Mouse (Mus musculus) fibroblast of lung, adult 2 months (primary cell): Measurements from ENCODE around the gene Tmem82.
A peak's percentile ranks its signal among the peaks of the same experiment; 100 is the strongest.

ENCODE experiments used
- DNase-seq: peaks from one replicate; pipeline ENCODE4 v3.0.0-alpha.2; 2011; ENCODE audit warnings: low read depth

The Tmem82 gene

GRCm38 (mm10) chr4:141641353-141641771, 22.9 kb upstream of the Tmem82 start:
- DNase-seq, result peak; percentile 89

DNA sequence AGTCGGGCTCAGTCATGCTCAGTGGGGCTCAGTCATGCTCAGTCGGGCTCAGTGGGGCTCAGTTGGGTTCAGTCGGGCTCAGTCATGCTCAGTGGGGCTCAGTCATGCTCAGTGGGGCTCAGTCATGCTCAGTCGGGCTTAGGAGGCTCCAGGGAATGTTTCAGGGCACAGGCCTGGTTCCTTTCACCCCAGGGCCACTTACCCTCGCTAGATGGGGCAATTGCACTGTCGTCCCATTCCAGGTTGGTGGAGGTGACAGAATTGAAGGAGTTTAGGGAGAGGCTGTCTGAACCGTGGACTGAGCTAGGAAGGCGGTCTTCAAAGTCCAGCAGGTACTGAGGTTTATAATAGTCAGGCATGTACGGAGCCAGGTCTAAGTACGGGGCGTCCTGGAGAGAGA, 21.0 kb upstream of the Tmem82 start:
- DNase-seq, result no peak

DNA sequence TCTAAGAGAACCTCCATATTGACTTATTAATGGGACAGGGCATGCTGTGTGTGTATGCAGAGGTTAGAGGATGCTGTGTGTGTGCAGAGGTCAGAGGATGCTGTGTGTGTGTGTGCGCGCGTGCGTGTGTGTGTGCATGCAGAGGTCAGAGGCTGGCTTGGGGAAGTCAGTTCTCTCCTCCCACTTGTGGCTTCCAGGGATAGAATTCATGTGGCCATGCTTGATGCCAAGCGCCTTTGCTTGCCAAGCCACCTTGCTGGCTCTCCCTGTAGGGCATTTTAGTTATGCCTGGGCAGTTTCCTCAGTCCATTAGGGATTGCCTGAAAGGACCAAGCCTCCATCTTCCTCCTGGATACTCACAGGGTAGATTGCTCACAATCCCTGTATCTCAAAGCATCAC, 18.3 kb upstream of the Tmem82 start:
- peak; percentile 60 for DNase-seq

GRCm38 (mm10) chr4:141635991-141636390, 17.6 kb upstream of the Tmem82 start:
- DNase-seq, result no peak

DNA sequence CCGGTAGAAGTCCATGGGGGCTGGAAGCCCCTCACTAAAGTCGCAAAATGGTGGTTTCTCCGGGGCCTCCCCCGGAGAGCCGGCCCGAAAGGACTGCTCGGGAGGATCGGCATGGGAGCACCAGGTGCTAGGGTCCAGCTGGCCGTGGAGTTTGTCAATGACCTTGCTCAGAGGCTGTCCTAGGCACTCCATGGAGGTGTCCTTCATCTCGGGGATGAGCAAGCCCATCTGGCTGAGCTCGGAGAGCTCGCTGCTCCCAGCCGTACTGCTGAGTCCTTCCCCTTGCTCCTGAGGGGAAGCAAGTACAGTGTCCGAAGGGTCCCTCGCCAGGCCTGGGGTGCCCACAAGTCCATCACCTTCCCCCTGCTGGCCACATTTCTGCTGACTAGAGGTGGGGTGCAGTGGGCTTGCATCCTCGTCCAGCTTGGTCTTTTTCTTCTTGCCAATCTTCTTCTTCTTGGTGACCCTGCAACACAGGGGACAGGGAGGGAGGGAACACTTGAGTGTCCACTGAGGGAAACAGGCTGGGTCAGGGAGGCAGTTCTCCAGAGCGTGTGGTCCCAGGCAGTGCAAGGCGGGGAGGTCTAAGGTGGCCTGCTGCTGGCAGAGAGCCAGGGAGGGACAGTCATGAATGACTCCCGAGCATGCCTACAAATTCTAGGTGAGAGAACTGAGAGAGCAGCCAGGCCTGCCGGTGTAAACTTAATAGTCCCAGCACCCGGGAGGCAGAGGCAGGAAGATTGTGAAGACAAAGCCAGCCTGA, 13.9 kb upstream of the Tmem82 start:
- DNase-seq, result no peak

DNA sequence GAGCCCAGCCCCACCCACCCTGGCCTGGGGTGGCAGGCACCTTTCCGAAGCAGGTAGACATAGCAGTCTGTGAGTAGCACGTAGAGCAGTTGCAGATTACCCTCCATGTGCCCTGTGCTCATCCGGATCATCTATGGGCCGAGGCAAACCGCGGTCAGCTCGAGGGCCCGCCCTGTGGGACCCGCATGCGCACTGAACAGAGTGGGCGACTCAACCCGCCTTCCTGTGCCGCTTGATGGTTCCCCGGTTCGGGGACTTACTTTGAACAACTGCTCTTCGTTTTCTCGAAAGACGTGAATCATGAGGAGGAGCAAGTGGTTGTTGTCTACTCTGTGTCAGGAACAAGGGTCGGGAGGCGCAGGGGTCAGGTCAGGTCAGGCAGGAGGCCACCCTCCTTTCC, 12.8 kb upstream of the Tmem82 start:
- no peak for DNase-seq

- DNase-seq, result no peak
Observed at GRCm38 (mm10) chr4:141630021-141630420, 11.6 kb upstream of the Tmem82 start.

- no peak for DNase-seq
Observed at GRCm38 (mm10) chr4:141628661-141629060, 10.2 kb upstream of the Tmem82 start.

- DNase-seq, result no peak
Observed at GRCm38 (mm10) chr4:141627502-141627901, 9.1 kb upstream of the Tmem82 start.

DNA sequence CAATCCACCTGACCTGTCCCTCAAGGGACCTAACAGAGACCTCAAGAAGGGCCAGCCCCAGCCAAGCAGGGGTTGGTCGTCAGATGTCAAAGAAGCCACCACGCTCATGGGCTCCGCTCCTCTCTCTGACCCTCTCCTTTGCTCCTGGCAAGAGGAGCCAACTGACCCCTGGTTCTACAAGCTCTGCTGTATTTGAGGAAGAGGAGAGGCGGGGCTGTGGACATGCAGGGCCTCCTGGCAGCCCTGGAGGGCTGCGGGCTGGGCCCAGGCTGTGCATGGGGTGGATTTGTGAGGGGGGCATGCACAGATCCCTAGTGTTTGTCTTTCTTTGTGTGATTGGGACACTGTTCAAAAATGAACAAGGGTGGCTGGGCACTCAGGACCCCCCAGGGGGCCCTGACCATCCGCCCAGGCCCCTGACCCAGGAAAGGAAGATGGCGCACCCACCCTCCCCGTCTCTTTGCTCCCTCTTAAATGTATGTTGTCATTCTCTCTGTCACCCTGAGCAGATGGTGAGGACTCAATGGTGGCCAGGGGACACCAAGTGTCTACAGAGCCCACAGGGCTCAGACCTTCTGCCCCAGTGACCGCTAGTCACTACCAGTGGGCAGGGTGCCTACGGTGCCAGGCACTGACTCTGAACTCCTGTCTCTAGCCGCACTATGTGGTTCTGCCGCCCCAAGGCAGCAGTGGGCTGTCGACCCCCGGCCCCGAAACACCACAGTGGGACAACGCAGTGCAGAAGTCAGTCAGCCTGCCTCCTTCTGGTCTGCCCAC, 7.5 kb upstream of the Tmem82 start:
- no peak for DNase-seq

- DNase-seq, result no peak
Observed at GRCm38 (mm10) chr4:141624983-141625773, 6.7 kb upstream of the Tmem82 start.

DNA sequence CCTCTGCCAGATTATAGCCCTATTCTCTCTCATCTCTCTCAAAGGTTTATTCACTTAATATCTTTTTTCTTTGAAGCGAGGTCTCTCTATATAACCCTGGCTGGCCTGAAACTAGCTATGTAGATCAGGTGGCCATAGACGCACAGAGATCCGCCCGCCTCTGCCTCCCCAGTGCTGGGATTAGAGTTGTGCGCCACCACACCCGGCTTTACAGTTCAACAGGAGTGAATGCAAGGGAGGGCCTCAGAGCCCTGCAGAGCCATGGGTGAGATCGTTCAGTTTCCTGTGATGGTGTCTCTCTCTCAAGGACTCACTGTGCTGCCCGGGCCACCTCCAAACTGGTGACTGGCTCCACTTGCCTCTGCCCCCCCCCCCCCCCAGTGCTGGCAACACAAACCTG, 5.7 kb upstream of the Tmem82 start:
- no peak for DNase-seq

DNA sequence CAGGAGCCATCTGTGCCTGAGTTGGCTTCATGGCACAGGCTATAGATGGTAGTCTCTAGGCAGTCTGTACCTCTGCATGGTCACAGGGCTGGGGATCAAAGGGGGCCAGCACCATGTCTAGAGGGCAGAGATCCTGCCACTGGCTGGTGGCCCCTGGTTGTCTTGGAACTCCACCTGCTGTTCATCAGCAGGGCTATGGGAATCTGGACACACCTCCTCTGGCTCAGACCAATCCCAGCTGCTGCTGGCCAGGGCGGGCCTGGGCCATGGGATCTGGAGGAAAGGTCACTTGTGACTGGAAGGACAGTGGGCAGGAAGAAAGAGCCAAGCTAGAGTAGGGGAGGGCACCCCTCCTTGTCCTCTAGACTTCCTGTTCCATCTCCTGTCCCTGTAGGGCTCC, 5.2 kb upstream of the Tmem82 start, which contains the start of gene Slc25a34:
Gene Slc25a34 (minus strand): TSS at position 156 of the 400 bp plus-strand sequence.
- no peak for DNase-seq

- no peak for DNase-seq
Observed at GRCm38 (mm10) chr4:141623037-141623436, 4.6 kb upstream of the Tmem82 start.

DNA sequence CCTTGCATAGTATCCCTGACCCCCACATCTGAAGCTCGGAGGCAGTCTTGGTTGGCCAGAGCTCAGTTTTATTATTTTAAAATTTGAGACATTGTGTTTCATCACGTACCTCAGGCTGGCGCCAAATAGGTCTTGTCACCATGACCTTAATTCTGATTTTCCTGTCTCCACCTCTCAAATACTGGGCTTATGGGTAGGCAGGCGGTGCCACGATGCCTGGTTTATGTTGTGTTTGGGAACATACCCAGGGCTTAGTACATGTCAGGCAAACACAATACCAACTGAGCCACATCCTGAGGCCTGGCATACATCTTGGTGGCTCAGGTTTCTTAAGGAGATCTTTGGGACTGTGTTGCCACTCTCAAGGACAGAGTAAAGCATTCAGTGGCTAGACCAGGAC, 4.1 kb upstream of the Tmem82 start:
- no peak for DNase-seq

DNA sequence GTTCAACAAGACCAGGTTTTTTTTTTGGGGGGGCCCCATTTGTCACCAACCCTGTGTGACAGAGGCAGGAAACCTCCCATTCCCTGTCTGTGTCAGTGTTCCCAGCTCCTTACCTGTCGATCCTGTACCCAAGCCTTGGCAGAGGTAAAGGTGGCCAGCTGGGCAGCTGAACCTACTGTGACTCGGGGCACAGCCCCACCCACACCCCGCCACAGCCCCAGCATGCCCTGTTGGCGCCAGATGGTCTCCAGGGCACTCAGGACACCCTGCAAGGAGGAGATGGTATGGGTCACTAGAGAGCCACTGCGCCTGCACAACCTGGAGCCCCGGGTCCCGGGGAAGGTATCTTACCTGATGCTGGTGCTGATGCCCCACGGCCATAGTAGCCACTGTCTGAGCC, 3.7 kb upstream of the Tmem82 start:
- DNase-seq, result no peak

GRCm38 (mm10) chr4:141621297-141621696, 2.9 kb upstream of the Tmem82 start:
- no peak for DNase-seq

GRCm38 (mm10) chr4:141619299-141619883, 958 bp upstream of the Tmem82 start:
- DNase-seq, result no peak

DNA sequence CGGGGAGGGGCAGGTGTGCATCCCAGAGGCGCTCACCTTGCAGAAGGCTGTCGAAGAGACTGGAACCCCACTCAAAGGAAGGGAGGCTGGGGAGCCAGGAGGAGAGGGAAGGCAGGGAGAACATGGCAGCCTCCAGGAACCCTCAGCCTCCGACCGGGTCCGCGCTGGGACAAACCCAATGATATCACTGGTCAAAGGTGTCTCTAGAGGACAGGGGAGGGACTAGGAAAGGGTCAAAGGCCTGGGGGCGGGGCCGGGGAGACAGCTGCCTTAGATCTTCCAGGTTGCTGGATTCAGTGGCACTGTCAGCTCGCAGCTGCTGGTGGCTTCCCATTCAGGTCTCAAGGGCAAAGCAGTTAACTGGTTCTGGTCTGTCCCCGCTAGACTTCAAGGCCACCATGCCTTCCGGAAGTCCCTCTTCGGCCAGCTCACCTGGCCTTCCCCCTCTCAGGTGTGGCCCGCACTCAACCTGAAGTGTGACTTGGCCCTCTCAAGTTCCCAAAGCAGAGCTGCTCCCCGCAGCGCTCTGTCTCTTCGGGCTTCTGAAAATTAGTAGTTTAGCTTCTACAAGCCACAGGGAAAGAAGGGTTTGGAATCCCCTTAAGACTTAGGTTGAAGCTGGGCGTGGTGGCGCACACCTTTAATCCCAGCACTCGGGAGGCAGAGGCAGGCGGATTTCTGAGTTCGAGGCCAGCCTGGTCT, 419 bp downstream of the Tmem82 start:
- DNase-seq, result no peak

DNA sequence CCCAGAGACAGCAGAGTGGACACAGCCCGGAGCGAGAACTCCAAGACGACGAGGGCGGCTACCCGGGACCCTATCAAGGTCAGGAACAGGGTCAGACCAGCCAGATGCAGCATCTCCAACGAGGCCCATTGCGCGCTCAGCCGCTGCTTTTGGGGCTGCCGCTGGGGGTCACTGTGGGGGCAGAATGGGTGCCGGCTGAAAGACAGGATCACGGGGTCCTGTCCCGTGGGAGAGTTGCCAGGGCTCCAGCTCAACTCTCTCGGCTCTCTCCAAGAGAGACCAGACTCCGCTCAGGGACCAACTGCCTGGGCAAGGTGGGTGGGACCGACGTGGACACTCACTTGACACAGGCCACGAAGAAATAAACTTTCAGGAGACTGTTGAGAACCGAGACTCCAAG, 1.1 kb downstream of the Tmem82 start:
- no peak for DNase-seq

GRCm38 (mm10) chr4:141616811-141617210, 1.6 kb downstream of the Tmem82 start:
- DNase-seq, result no peak

GRCm38 (mm10) chr4:141614946-141615345, 3.5 kb downstream of the Tmem82 start:
- DNase-seq, result no peak
